Mouse (Mus musculus): Measurements from ENCODE around the gene Gm49510. TPM values are rescaled to one million over a fixed set of nuclear protein-coding genes. Genes with fewer than 3 reads are reported as not detected.
A peak's percentile ranks its signal among the peaks of the same experiment; 100 is the strongest.

The Gm49510 gene
- polyA plus RNA-seq, 1 experiment from 2014 or later: 0.26 TPM

- Histone ChIP-seq H3K27me3 (peaks cover 11% of the 10 kb centered on the region), H3K27ac (replicated peaks) (no peak overlapping the region), H3K4me3 (replicated peaks) (no peak overlapping the region), H3K9ac (no peak overlapping the region), H3K36me3 (replicated peaks) (no peaks in the 10 kb centered on the region), H3K9me3 (replicated peaks) (no peaks in the 10 kb centered on the region), H3K4me2 (no peak overlapping the region), H3K4me1 (replicated peaks) (peaks cover 13% of the 10 kb centered on the region; the same call in 1 of the 2 replicates)
- 54% methylated on average over 9 of the region's 9 CpGs for WGBS (ENCODE audit: insufficient replicate concordance)
- no peak for ATAC-seq (ENCODE audit: insufficient read depth)
These were observed 31.1 kb upstream of the Gm49510 start for GRCm38 (mm10) chr15:78868398-78868797.

- H3K27me3 ChIP-seq: peaks cover 6% of the 10 kb centered on the region
- no peak overlapping the region for H3K9ac ChIP-seq
These were observed 30.6 kb upstream of the Gm49510 start for GRCm38 (mm10) chr15:78868826-78869233.

GRCm38 (mm10) chr15:78869775-78870174 lies 29.7 kb upstream of the Gm49510 start:
- WGBS (ENCODE audit: insufficient replicate concordance): 11% methylated on average over 6 of the region's 6 CpGs
- H3K9ac ChIP-seq: no peak overlapping the region
- ATAC-seq (ENCODE audit: insufficient read depth): no peak

More at GRCm38 (mm10) chr15:78868826-78869233, 30.6 kb upstream of the Gm49510 start:
- Histone ChIP-seq H3K4me2 (no peak overlapping the region), H3K9me3 (replicated peaks) (no peaks in the 10 kb centered on the region), H3K27ac (replicated peaks) (no peak overlapping the region), H3K4me1 (replicated peaks) (peaks cover 9% of the 10 kb centered on the region; the same call in 1 of the 2 replicates), H3K4me3 (replicated peaks) (no peak overlapping the region), H3K36me3 (replicated peaks) (no peaks in the 10 kb centered on the region)
- no peak for ATAC-seq (ENCODE audit: insufficient read depth)
- WGBS (ENCODE audit: insufficient replicate concordance): 74% methylated on average over 7 of the region's 7 CpGs

GRCm38 (mm10) chr15:78872021-78872608 lies 27.4 kb upstream of the Gm49510 start:
- no peaks in the 10 kb centered on the region for H3K9me3 ChIP-seq (replicated peaks)
- ATAC-seq (ENCODE audit: insufficient read depth): no peak
- WGBS (ENCODE audit: insufficient replicate concordance): 48% methylated on average over 5 of the region's 5 CpGs
- H3K27ac ChIP-seq (replicated peaks): no peak overlapping the region
- no peak overlapping the region for H3K4me3 ChIP-seq (replicated peaks)
- H3K4me1 ChIP-seq (replicated peaks): peaks cover 29% of the 10 kb centered on the region
- no peak overlapping the region for H3K9ac ChIP-seq
- no peak overlapping the region for H3K4me2 ChIP-seq
- H3K27me3 ChIP-seq: no peaks in the 10 kb centered on the region
- no peaks in the 10 kb centered on the region for H3K36me3 ChIP-seq (replicated peaks)

More at GRCm38 (mm10) chr15:78869775-78870174, 29.7 kb upstream of the Gm49510 start:
- H3K27me3 ChIP-seq: peaks cover 4% of the 10 kb centered on the region; the same call in 1 of the 2 replicates
- no peak overlapping the region for H3K4me3 ChIP-seq (replicated peaks)
- no peaks in the 10 kb centered on the region for H3K36me3 ChIP-seq (replicated peaks)
- H3K4me2 ChIP-seq: no peak overlapping the region
- no peaks in the 10 kb centered on the region for H3K9me3 ChIP-seq (replicated peaks)
- peaks cover 8% of the 10 kb centered on the region; the same call in 1 of the 2 replicates for H3K4me1 ChIP-seq (replicated peaks)
- H3K27ac ChIP-seq (replicated peaks): no peak overlapping the region

GRCm38 (mm10) chr15:78873803-78874435 lies 25.5 kb upstream of the Gm49510 start:
- Histone ChIP-seq H3K27me3 (no peaks in the 10 kb centered on the region), H3K4me1 (replicated peaks) (peaks cover 35% of the 10 kb centered on the region), H3K4me2 (no peak overlapping the region), H3K4me3 (replicated peaks) (no peak overlapping the region), H3K9ac (no peak overlapping the region), H3K9me3 (replicated peaks) (no peaks in the 10 kb centered on the region), H3K27ac (replicated peaks) (no peak overlapping the region), H3K36me3 (replicated peaks) (no peaks in the 10 kb centered on the region)
- ATAC-seq (ENCODE audit: insufficient read depth): no peak
- WGBS (ENCODE audit: insufficient replicate concordance): 65% methylated on average over 13 of the region's 13 CpGs

- Histone ChIP-seq H3K4me3 (replicated peaks) (no peak overlapping the region), H3K36me3 (replicated peaks) (no peaks in the 10 kb centered on the region; the same call in 1 of the 2 replicates), H3K4me2 (no peak overlapping the region), H3K4me1 (replicated peaks) (peaks cover 45% of the 10 kb centered on the region), H3K9ac (no peak overlapping the region), H3K9me3 (replicated peaks) (no peaks in the 10 kb centered on the region), H3K27me3 (no peaks in the 10 kb centered on the region), H3K27ac (replicated peaks) (no peak overlapping the region)
- no peak for ATAC-seq (ENCODE audit: insufficient read depth)
- 74% methylated on average over 8 of the region's 8 CpGs for WGBS (ENCODE audit: insufficient replicate concordance)
These were observed 24.5 kb upstream of the Gm49510 start for GRCm38 (mm10) chr15:78874989-78875388.

- 81% methylated on average over 5 of the region's 5 CpGs for WGBS (ENCODE audit: insufficient replicate concordance)
- Histone ChIP-seq H3K27me3 (no peaks in the 10 kb centered on the region), H3K9me3 (replicated peaks) (no peaks in the 10 kb centered on the region), H3K27ac (replicated peaks) (peak overlapping the region; percentile 96), H3K36me3 (replicated peaks) (peaks cover 2% of the 10 kb centered on the region; the same call in 1 of the 2 replicates), H3K4me1 (replicated peaks) (peaks cover 47% of the 10 kb centered on the region), H3K4me2 (peak overlapping the region; percentile 86; the same call in 1 of the 2 replicates), H3K4me3 (replicated peaks) (no peak overlapping the region), H3K9ac (no peak overlapping the region)
- no peak for ATAC-seq (ENCODE audit: insufficient read depth)
These were observed 23.9 kb upstream of the Gm49510 start for GRCm38 (mm10) chr15:78875537-78875936.

- peak overlapping the region; percentile 86 for H3K4me2 ChIP-seq
- under 1% methylated on average over 17 of the region's 17 CpGs for WGBS (ENCODE audit: insufficient replicate concordance)
- H3K4me1 ChIP-seq (replicated peaks): peaks cover 51% of the 10 kb centered on the region
- peak overlapping the region; percentile 96 for H3K27ac ChIP-seq (replicated peaks)
- H3K36me3 ChIP-seq (replicated peaks): peaks cover 10% of the 10 kb centered on the region
- ATAC-seq (ENCODE audit: insufficient read depth): peak; percentile 13; the same call in 1 of the 2 replicates
- peak overlapping the region; percentile 92 for H3K4me3 ChIP-seq (replicated peaks)
- H3K9ac ChIP-seq: peak overlapping the region; percentile 82
- H3K9me3 ChIP-seq (replicated peaks): no peaks in the 10 kb centered on the region
- H3K27me3 ChIP-seq: no peaks in the 10 kb centered on the region
These were observed 23.2 kb upstream of the Gm49510 start for GRCm38 (mm10) chr15:78876258-78876696.

- peak within 1 kb of the TSS; percentile 86 for H3K4me2 ChIP-seq
- H3K9me3 ChIP-seq (replicated peaks): no peaks in the 10 kb centered on the region
- under 1% methylated on average over 88 of the region's 95 CpGs for WGBS (ENCODE audit: insufficient replicate concordance)
These were observed 22.3 kb upstream of the Gm49510 start, which contains the start of gene Gga1 for GRCm38 (mm10) chr15:78876991-78877809. Gga1 (plus strand) TSS chr15:78877190.

GRCm38 (mm10) chr15:78877810-78878390 lies 21.6 kb upstream of the Gm49510 start:
- ATAC-seq (ENCODE audit: insufficient read depth): no peak; the same call in 1 of the 2 replicates
- peaks cover 51% of the 10 kb centered on the region for H3K4me1 ChIP-seq (replicated peaks)
- H3K36me3 ChIP-seq (replicated peaks): peaks cover 26% of the 10 kb centered on the region
- no peaks in the 10 kb centered on the region for H3K9me3 ChIP-seq (replicated peaks)
- H3K4me2 ChIP-seq: peak overlapping the region; percentile 86
- H3K4me3 ChIP-seq (replicated peaks): peak overlapping the region; percentile 92
- H3K27me3 ChIP-seq: no peaks in the 10 kb centered on the region
- WGBS (ENCODE audit: insufficient replicate concordance): under 1% methylated on average over 17 of the region's 17 CpGs
- H3K9ac ChIP-seq: peak overlapping the region; percentile 82
- peak overlapping the region; percentile 96 for H3K27ac ChIP-seq (replicated peaks)

More at GRCm38 (mm10) chr15:78876991-78877809, 22.3 kb upstream of the Gm49510 start, which contains the start of gene Gga1:
- ATAC-seq (ENCODE audit: insufficient read depth): peak; percentile 88
- Histone ChIP-seq H3K9ac (peak within 1 kb of the TSS; percentile 82), H3K4me3 (replicated peaks) (peak within 1 kb of the TSS; percentile 92), H3K27me3 (no peaks in the 10 kb centered on the region), H3K4me1 (replicated peaks) (peaks cover 51% of the 10 kb centered on the region), H3K27ac (replicated peaks) (peak within 1 kb of the TSS; percentile 96), H3K36me3 (replicated peaks) (peaks cover 19% of the 10 kb centered on the region)

Data from liver, embryonic 15.5 days (tissue).